In genomic region chr13:23659636-23660366, GRCm38 (mm10) we compare ENCODE assay signal across 23 mouse cellular contexts. TPM values are rescaled to one million over a fixed set of nuclear protein-coding genes. Genes with fewer than 3 reads are reported as not detected.
DNase-seq lines count a peak whose midpoint lies in the region; ATAC-seq and TF ChIP-seq lines count a peak whose summit lies in the region.
"Had no signal": no experiment of that assay in that cellular context is flagged by ENCODE, and none has a peak within 500 bp of the region (broad histone marks: within the 10 kb centered on the region; RNA-seq: fewer than 3 reads in every experiment).

No protein-coding gene starts in this region.

- no peak overlapping the region for H3K9ac ChIP-seq in embryonic facial prominence, embryonic 14.5 days (ENCODE audit: low read depth, low read length)
- no peak overlapping the region for H3K9ac ChIP-seq in lung, postnatal 0 days (replicated peaks; ENCODE audit: low read depth)
- H3K9ac ChIP-seq: embryonic facial prominence, embryonic 12.5 days; forebrain, embryonic 13.5 days; forebrain, postnatal 0 days; heart, embryonic 12.5 days; hindbrain, embryonic 12.5 days had no signal

- H3K9me3 ChIP-seq in embryonic facial prominence, embryonic 14.5 days (ENCODE audit: control insufficient read depth, low read length): no peaks in the 10 kb centered on the region
- H3K9me3 ChIP-seq in embryonic facial prominence, embryonic 10.5 days: no peaks in the 10 kb centered on the region
- no peaks in the 10 kb centered on the region for H3K9me3 ChIP-seq in lung, postnatal 0 days (ENCODE audit: low read length)
- H3K9me3 ChIP-seq: embryonic facial prominence, embryonic 12.5 days; forebrain, embryonic 13.5 days; heart, embryonic 12.5 days; hindbrain, embryonic 12.5 days had no signal

- H3K4me3 ChIP-seq in embryonic facial prominence, embryonic 14.5 days (ENCODE audit: low read depth, low read length): no peak overlapping the region
- H3K4me3 ChIP-seq in embryonic facial prominence, embryonic 10.5 days: no peak overlapping the region
- no peak overlapping the region for H3K4me3 ChIP-seq in lung, postnatal 0 days (ENCODE audit: low read depth, low read length)
- H3K4me3 ChIP-seq in bone marrow macrophage, adult 2 months (ENCODE audit: insufficient read depth, low read length): no peak overlapping the region
- H3K4me3 ChIP-seq: embryonic facial prominence, embryonic 12.5 days; forebrain, embryonic 13.5 days; gastrocnemius, adult 2 months; heart, embryonic 12.5 days; hindbrain, embryonic 12.5 days had no signal

- H3K4me1 ChIP-seq in embryonic facial prominence, embryonic 14.5 days (ENCODE audit: control insufficient read depth, insufficient read depth, low read length): no peaks in the 10 kb centered on the region
- H3K4me1 ChIP-seq in embryonic facial prominence, embryonic 10.5 days: no peaks in the 10 kb centered on the region
- H3K4me1 ChIP-seq in lung, postnatal 0 days (ENCODE audit: insufficient read depth, low read depth, low read length): no peaks in the 10 kb centered on the region
- peaks cover 23% of the 10 kb centered on the region for H3K4me1 ChIP-seq in bone marrow macrophage, adult 2 months (ENCODE audit: control insufficient read depth, insufficient read depth, low read length)
- H3K4me1 ChIP-seq: embryonic facial prominence, embryonic 12.5 days; forebrain, embryonic 13.5 days; heart, embryonic 12.5 days; hindbrain, embryonic 12.5 days had no signal

- no peak for TF ChIP-seq EP300 in lung, postnatal 0 days (IDR thresholded peaks at IDR 0.05)

- DNase-seq in embryonic facial prominence, embryonic 14.5 days (ENCODE audit: low spot score): peak; percentile 7
- no peak for DNase-seq in embryonic facial prominence, embryonic 10.5 days (ENCODE audit: low spot score)
- peak; percentile 30 for DNase-seq in lung, postnatal 0 days (ENCODE audit: low spot score)
- DNase-seq in lung, postnatal 25 days (ENCODE audit: low spot score): no peak
- no peak for DNase-seq in cerebellum, adult 9-10 months
- DNase-seq in MN1 (ENCODE audit: low spot score): no peak
- DNase-seq: adrenal gland, adult 2 months; adrenal gland, postnatal 25 days; cerebellum, adult 2 months; cerebellum, postnatal 14 days; embryo, embryonic 11 days; forebrain, postnatal 0 days; gastrocnemius, adult 2 months; gastrocnemius, postnatal 25 days; heart, postnatal 4 days had no signal

- WGBS in embryonic facial prominence, embryonic 14.5 days: 70% methylated on average over 6 of the region's 6 CpGs
- 82% methylated on average over 6 of the region's 6 CpGs for WGBS in embryonic facial prominence, embryonic 10.5 days
- WGBS in lung, postnatal 0 days: 59% methylated on average over 6 of the region's 6 CpGs

- no peak overlapping the region for H3K27ac ChIP-seq in embryonic facial prominence, embryonic 14.5 days (replicated peaks; ENCODE audit: low read depth, low read length)
- H3K27ac ChIP-seq in embryonic facial prominence, embryonic 10.5 days (replicated peaks): no peak overlapping the region
- no peak overlapping the region for H3K27ac ChIP-seq in lung, postnatal 0 days (ENCODE audit: low read length)
- H3K27ac ChIP-seq in bone marrow macrophage, adult 2 months (ENCODE audit: insufficient read depth, low read depth, low read length): peak overlapping the region; percentile 57
- H3K27ac ChIP-seq: embryonic facial prominence, embryonic 12.5 days; forebrain, embryonic 13.5 days; gastrocnemius, adult 2 months; hindbrain, embryonic 12.5 days; hindbrain, postnatal 0 days had no signal

- no peaks in the 10 kb centered on the region for H3K27me3 ChIP-seq in embryonic facial prominence, embryonic 14.5 days (replicated peaks; ENCODE audit: control insufficient read depth, insufficient read depth, low read length)
- H3K27me3 ChIP-seq in embryonic facial prominence, embryonic 10.5 days (replicated peaks; ENCODE audit: low read depth, poor library complexity, severe bottlenecking): no peaks in the 10 kb centered on the region
- no peaks in the 10 kb centered on the region for H3K27me3 ChIP-seq in lung, postnatal 0 days (replicated peaks; ENCODE audit: insufficient read depth, low read length)
- H3K27me3 ChIP-seq: embryonic facial prominence, embryonic 12.5 days; forebrain, embryonic 13.5 days; heart, embryonic 12.5 days; hindbrain, embryonic 12.5 days had no signal

- no peak overlapping the region for H3K4me2 ChIP-seq in embryonic facial prominence, embryonic 14.5 days (ENCODE audit: low read depth, low read length)
- no peak overlapping the region for H3K4me2 ChIP-seq in lung, postnatal 0 days (replicated peaks; ENCODE audit: low read depth, low read length)
- H3K4me2 ChIP-seq: embryonic facial prominence, embryonic 12.5 days; forebrain, embryonic 13.5 days; heart, embryonic 12.5 days; hindbrain, embryonic 12.5 days had no signal

- no peak for TF ChIP-seq CTCF in lung, postnatal 0 days (IDR thresholded peaks at IDR 0.05)
- no peak for TF ChIP-seq CTCF in bone marrow macrophage, adult 2 months (IDR thresholded peaks at IDR 0.05; ENCODE audit: low read depth, low read length)

- TF ChIP-seq POLR2A in bone marrow macrophage, adult 2 months (IDR thresholded peaks at IDR 0.05; ENCODE audit: borderline replicate concordance, low read depth, low read length): no peak

- no peaks in the 10 kb centered on the region for H3K36me3 ChIP-seq in embryonic facial prominence, embryonic 14.5 days (ENCODE audit: control insufficient read depth, insufficient read depth, low read length)
- no peaks in the 10 kb centered on the region for H3K36me3 ChIP-seq in embryonic facial prominence, embryonic 10.5 days (replicated peaks)
- no peaks in the 10 kb centered on the region for H3K36me3 ChIP-seq in lung, postnatal 0 days (ENCODE audit: insufficient read depth, low read length)
- H3K36me3 ChIP-seq: embryonic facial prominence, embryonic 12.5 days; heart, embryonic 12.5 days; hindbrain, embryonic 12.5 days had no signal

- no peak for ATAC-seq in embryonic facial prominence, embryonic 14.5 days (ENCODE audit: low read depth)
- ATAC-seq in lung, postnatal 0 days: no peak
- ATAC-seq: forebrain, embryonic 13.5 days; forebrain, postnatal 0 days; hindbrain, postnatal 0 days had no signal

RNA-seq across cellular contexts. Expression of gene Hist1h2ac, which starts 23.9 kb away (rescaled TPM):
- 1.2 and 1.3 TPM in 2 replicates for polyA plus RNA-seq in embryonic facial prominence, embryonic 14.5 days (2014; fragmentation: Nextera tagmentation; extraction: Ambion mirVana)
- 0.91 and 1.3 TPM in 2 replicates for polyA plus RNA-seq in embryonic facial prominence, embryonic 10.5 days (2016; fragmentation: Nextera tagmentation; extraction: Ambion mirVana)
- polyA plus RNA-seq in lung, postnatal 0 days (2015; fragmentation: Nextera tagmentation; extraction: Ambion mirVana): 0.32 and 0.54 TPM in 2 replicates
- 0.35 and 0.40 TPM in 2 replicates for polyA plus RNA-seq in bone marrow macrophage, adult 2 months (2012; ENCODE audit: insufficient read depth, insufficient read length, missing spikeins)

RNA-seq across cellular contexts. Expression of gene Hist1h2bc, which starts 24.2 kb away (rescaled TPM):
- polyA plus RNA-seq in embryonic facial prominence, embryonic 14.5 days (2014; fragmentation: Nextera tagmentation; extraction: Ambion mirVana): 52.7 and 78.2 TPM in 2 replicates
- polyA plus RNA-seq in embryonic facial prominence, embryonic 10.5 days (2016; fragmentation: Nextera tagmentation; extraction: Ambion mirVana): 19.0 and 20.3 TPM in 2 replicates
- 67.5 and 69.5 TPM in 2 replicates for polyA plus RNA-seq in lung, postnatal 0 days (2015; fragmentation: Nextera tagmentation; extraction: Ambion mirVana)
- polyA plus RNA-seq in bone marrow macrophage, adult 2 months (2012; ENCODE audit: insufficient read depth, insufficient read length, missing spikeins): 55.8 and 61.9 TPM in 2 replicates

RNA-seq across cellular contexts. Expression of gene Hist1h1t, which starts 35.8 kb away (rescaled TPM):
- 0.19 and 0.31 TPM in 2 replicates for polyA plus RNA-seq in embryonic facial prominence, embryonic 14.5 days (2014; fragmentation: Nextera tagmentation; extraction: Ambion mirVana)
- 0.28 TPM in 1 of 2 replicates, not detected in the other for polyA plus RNA-seq in embryonic facial prominence, embryonic 10.5 days (2016; fragmentation: Nextera tagmentation; extraction: Ambion mirVana)
- polyA plus RNA-seq in lung, postnatal 0 days (2015; fragmentation: Nextera tagmentation; extraction: Ambion mirVana): 0.13 TPM in 1 of 2 replicates, not detected in the other
- 0.62 TPM in 1 of 2 replicates, not detected in the other for polyA plus RNA-seq in bone marrow macrophage, adult 2 months (2012; ENCODE audit: insufficient read depth, insufficient read length, missing spikeins)
- polyA plus RNA-seq: adrenal gland, adult 2 months; cerebellum, adult 2 months; forebrain, embryonic 13.5 days; forebrain, postnatal 0 days; heart, embryonic 12.5 days; heart, embryonic 16.5 days; hindbrain, embryonic 12.5 days; hindbrain, postnatal 0 days; intestine, embryonic 14.5 days had no signal

RNA-seq across cellular contexts. Expression of gene Hist1h1e, which starts 37.4 kb away (rescaled TPM):
- 12.8 and 15.7 TPM in 2 replicates for polyA plus RNA-seq in embryonic facial prominence, embryonic 14.5 days (2014; fragmentation: Nextera tagmentation; extraction: Ambion mirVana)
- polyA plus RNA-seq in embryonic facial prominence, embryonic 10.5 days (2016; fragmentation: Nextera tagmentation; extraction: Ambion mirVana): 18.4 and 19.5 TPM in 2 replicates
- polyA plus RNA-seq in lung, postnatal 0 days (2015; fragmentation: Nextera tagmentation; extraction: Ambion mirVana): 7.8 and 9.9 TPM in 2 replicates
- 2.6 TPM in 2 replicates for polyA plus RNA-seq in bone marrow macrophage, adult 2 months (2012; ENCODE audit: insufficient read depth, insufficient read length, missing spikeins)

RNA-seq across cellular contexts. Expression of gene Hist1h4c, which starts 38.5 kb away (rescaled TPM):
- polyA plus RNA-seq in embryonic facial prominence, embryonic 14.5 days (2014; fragmentation: Nextera tagmentation; extraction: Ambion mirVana): 5.7 and 5.8 TPM in 2 replicates
- 6.6 and 6.8 TPM in 2 replicates for polyA plus RNA-seq in embryonic facial prominence, embryonic 10.5 days (2016; fragmentation: Nextera tagmentation; extraction: Ambion mirVana)
- 3.7 and 3.9 TPM in 2 replicates for polyA plus RNA-seq in lung, postnatal 0 days (2015; fragmentation: Nextera tagmentation; extraction: Ambion mirVana)
- polyA plus RNA-seq in bone marrow macrophage, adult 2 months (2012; ENCODE audit: insufficient read depth, insufficient read length, missing spikeins): not detected in 2 replicates

Comparison
In these comparisons a context has a peak if more than half of its experiments do, and no peak if none do; other contexts are left out.
1. DNase-seq: peak in embryonic facial prominence, embryonic 14.5 days (single experiment) and lung, postnatal 0 days (single experiment); none in embryonic facial prominence, embryonic 10.5 days (single experiment), lung, postnatal 25 days (single experiment), cerebellum, adult 9-10 months (single experiment) and MN1 (single experiment).